Mouse (Mus musculus): ENCODE measurements around the gene Selenbp2.
A peak's percentile ranks its signal among the peaks of the same experiment; 100 is the strongest.

DNA sequence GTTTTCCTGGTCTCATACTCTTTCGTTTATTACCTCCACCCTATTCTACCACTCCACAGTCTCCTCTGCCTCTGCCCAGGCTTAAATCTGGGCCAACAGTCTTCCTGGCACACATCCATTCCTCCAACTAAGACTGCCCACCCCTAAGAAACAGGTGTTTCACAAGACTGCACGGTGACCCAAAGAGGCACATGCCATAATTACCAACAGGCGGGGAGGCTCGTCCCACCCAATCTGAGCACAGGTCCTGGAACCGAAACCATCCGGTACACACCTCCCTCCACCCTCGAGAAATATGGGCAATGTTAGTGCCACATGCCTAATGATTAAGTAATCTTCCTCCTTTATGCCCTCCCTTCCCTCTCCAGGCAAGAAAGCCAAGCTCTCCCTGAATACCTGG, 42.9 kb upstream of the Selenbp2 start:
- TF ChIP-seq CTCF (IDR thresholded peaks at IDR 0.05; ENCODE audit: low read depth): no peak
- TF ChIP-seq EP300 (optimal IDR thresholded peaks at IDR 0.05): peak; percentile 21

Measured in stomach, postnatal 0 days (tissue).